Mouse (Mus musculus) limb, embryonic 13.5 days (tissue): ENCODE results near the gene En1. TPM values are rescaled to one million over a fixed set of nuclear protein-coding genes. Genes with fewer than 3 reads are reported as not detected.

Experiments
- ATAC-seq: fragments of 200-750 bp; cut with Nextera tagmentation; 2 replicates; pipeline ENCODE4 v1.8.0; 2017; ENCODE audit warnings: low read depth, moderate number of reproducible peaks, moderate TSS enrichment; ENCODE audit not compliant: low FRiP score
- H3K27ac ChIP-seq: fragments of 300-500 bp; sonication (generic); 2 replicates; pipeline ENCODE4 v1.5.1; 2015; ENCODE audit warnings: inconsistent platforms, mild to moderate bottlenecking, moderate library complexity
- H3K27me3 ChIP-seq: fragments of 300-500 bp; sonication (generic); 2 replicates; pipeline ENCODE4 v1.6.1; 2015; ENCODE audit warnings: mild to moderate bottlenecking, inconsistent platforms
- H3K36me3 ChIP-seq: fragments of 300-500 bp; sonication (generic); 2 replicates; pipeline ENCODE4 v1.6.1; 2015; ENCODE audit warnings: inconsistent platforms, mild to moderate bottlenecking, moderate library complexity
- H3K4me1 ChIP-seq: fragments of 300-500 bp; sonication (generic); 2 replicates; pipeline ENCODE4 v1.6.1; 2015; ENCODE audit warnings: inconsistent platforms
- H3K4me2 ChIP-seq: fragments of 300-500 bp; sonication (generic); replicated peaks from 2 replicates; pipeline ENCODE4 v1.6.1; 2015; ENCODE audit warnings: inconsistent platforms, mild to moderate bottlenecking, moderate library complexity
- H3K4me3 ChIP-seq: fragments of 300-500 bp; sonication (generic); 2 replicates; pipeline ENCODE4 v1.5.1; 2015; ENCODE audit warnings: moderate library complexity, mild to moderate bottlenecking, inconsistent platforms
- H3K9ac ChIP-seq: fragments of 300-500 bp; sonication (generic); 2 replicates; pipeline ENCODE4 v1.6.1; 2015; ENCODE audit warnings: mild to moderate bottlenecking, inconsistent platforms
- H3K9me3 ChIP-seq: fragments of 300-500 bp; sonication (generic); 2 replicates; pipeline ENCODE4 v1.6.1; 2016; ENCODE audit warnings: inconsistent platforms
- WGBS: fragments of 180-500 bp; shearing (Covaris S2); methylation state at CpG from one replicate; pipeline ENCODE4 v1.1.7; 2015; 5-methylcytosine and 5-hydroxymethylcytosine counted together
- polyA plus RNA-seq: library from polyadenylated mRNA; unstranded; fragments of >200 nt; fragmentation: Nextera tagmentation; extraction: Ambion mirVana; gene quantifications from 2 replicates; pipeline ENCODE4 v1.2.1, GENCODE M21; 2015

Gene En1
- polyA plus RNA-seq, 1 experiment from 2014 or later: 2.6 TPM

- H3K4me1 ChIP-seq: peaks cover 3% of the 10 kb centered on the region
Observed at GRCm38 (mm10) chr1:120650068-120650467, 47.9 kb downstream of the En1 start.

GRCm38 (mm10) chr1:120651997-120652396 lies 49.8 kb downstream of the En1 start:
- Histone ChIP-seq H3K4me3 (no peak overlapping the region), H3K9me3 (no peaks in the 10 kb centered on the region), H3K4me2 (no peak overlapping the region), H3K27ac (no peak overlapping the region), H3K36me3 (no peaks in the 10 kb centered on the region), H3K27me3 (peaks cover 28% of the 10 kb centered on the region), H3K4me1 (peaks cover 6% of the 10 kb centered on the region), H3K9ac (no peak overlapping the region)
- 53% methylated on average over 5 of the region's 5 CpGs for WGBS
- no peak for ATAC-seq

More at GRCm38 (mm10) chr1:120650068-120650467, 47.9 kb downstream of the En1 start:
- ATAC-seq: peak; percentile 57
- no peak overlapping the region for H3K27ac ChIP-seq
- no peak overlapping the region for H3K4me2 ChIP-seq
- peaks cover 30% of the 10 kb centered on the region for H3K27me3 ChIP-seq
- H3K4me3 ChIP-seq: no peak overlapping the region
- H3K9me3 ChIP-seq: no peaks in the 10 kb centered on the region
- WGBS: 55% methylated on average over 8 of the region's 8 CpGs
- H3K9ac ChIP-seq: no peak overlapping the region
- no peaks in the 10 kb centered on the region for H3K36me3 ChIP-seq

GRCm38 (mm10) chr1:120654950-120655396 lies 52.8 kb downstream of the En1 start:
- no peak overlapping the region for H3K27ac ChIP-seq
- H3K36me3 ChIP-seq: no peaks in the 10 kb centered on the region
- peaks cover 26% of the 10 kb centered on the region for H3K27me3 ChIP-seq
- H3K9ac ChIP-seq: no peak overlapping the region
- H3K9me3 ChIP-seq: no peaks in the 10 kb centered on the region
- no peak; the same call in 1 of the 2 replicates for ATAC-seq
- WGBS: 53% methylated on average over 7 of the region's 7 CpGs
- no peak overlapping the region for H3K4me2 ChIP-seq
- H3K4me3 ChIP-seq: no peak overlapping the region
- H3K4me1 ChIP-seq: peaks cover 15% of the 10 kb centered on the region

Other genes with a start within 250 kb of the En1 start
- gene Marco, start 97.4 kb upstream of the En1 start, polyA plus RNA-seq: 0.22 and 0.26 TPM in 2 replicates